Mouse (Mus musculus) midbrain, embryonic 10.5 days (tissue): ENCODE measurements around the gene Pdpr. TPM values are rescaled to one million over a fixed set of nuclear protein-coding genes. Genes with fewer than 3 reads are reported as not detected.
"Not testable (repeated sequence)": the region's sequence is repeated elsewhere in the genome, so short reads cannot be mapped to it uniquely, and the experiment has no call there.

Experiments
- DNase-seq: peaks from one replicate; pipeline ENCODE4 v3.0.0-alpha.2; 2017; ENCODE audit warnings: low spot score
- H3K27ac ChIP-seq: fragments of 300-500 bp; sonication (generic); replicated peaks from 2 replicates; pipeline ENCODE4 v1.5.1; 2016; ENCODE audit warnings: mild to moderate bottlenecking
- H3K27me3 ChIP-seq: fragments of 300-500 bp; sonication (generic); 2 replicates; pipeline ENCODE4 v1.6.1; 2016; ENCODE audit warnings: low read depth, mild to moderate bottlenecking; ENCODE audit not compliant: poor library complexity, severe bottlenecking
- H3K36me3 ChIP-seq: fragments of 300-500 bp; sonication (generic); 2 replicates; pipeline ENCODE4 v1.6.1; 2016; ENCODE audit warnings: mild to moderate bottlenecking, moderate library complexity
- H3K4me1 ChIP-seq: fragments of 300-500 bp; sonication (generic); 2 replicates; pipeline ENCODE4 v1.6.1; 2016
- H3K4me3 ChIP-seq: fragments of 300-500 bp; sonication (generic); 2 replicates; pipeline ENCODE4 v1.5.1; 2016; ENCODE audit warnings: mild to moderate bottlenecking, moderate library complexity
- H3K9me3 ChIP-seq: fragments of 300-500 bp; sonication (generic); replicated peaks from 2 replicates; pipeline ENCODE4 v1.6.1; 2016; ENCODE audit warnings: mild to moderate bottlenecking
- WGBS: fragments of 180-500 bp; shearing (Covaris S2); methylation state at CpG from one replicate; pipeline ENCODE4 v1.1.7; 2016; 5-methylcytosine and 5-hydroxymethylcytosine counted together
- polyA plus RNA-seq: library from polyadenylated mRNA; unstranded; fragments of >200 nt; fragmentation: Nextera tagmentation; extraction: Ambion mirVana; gene quantifications from 2 replicates; pipeline ENCODE4 v1.2.1, GENCODE M21; 2016

Gene Pdpr
- polyA plus RNA-seq, 1 experiment from 2014 or later, result 11.9 TPM

DNA sequence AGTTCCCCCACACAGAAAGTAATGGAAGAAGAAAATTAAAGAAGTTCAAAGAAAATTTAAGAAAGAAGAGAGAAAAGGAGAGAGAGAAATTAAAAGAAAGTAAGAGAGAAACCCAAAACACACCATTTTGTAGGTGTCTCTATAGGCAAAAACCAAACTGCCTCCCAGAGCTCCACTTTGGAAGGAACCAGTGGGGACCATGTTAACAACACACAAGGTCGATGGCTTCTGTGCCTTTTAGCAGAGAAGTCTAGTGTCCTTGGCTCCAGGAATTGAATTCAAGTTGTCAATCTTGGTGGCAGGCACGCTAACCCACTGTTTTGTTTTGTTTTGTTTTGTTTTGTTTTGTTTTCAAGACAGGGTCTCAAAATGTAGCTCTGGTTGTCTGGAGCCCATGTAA, 31.5 kb upstream of the Pdpr start:
- H3K27ac ChIP-seq, result peak overlapping the region; percentile 84
- H3K4me3 ChIP-seq, result peak overlapping the region; percentile 68
- H3K27me3 ChIP-seq, result no peaks in the 10 kb centered on the region
- peaks cover 24% of the 10 kb centered on the region for H3K4me1 ChIP-seq
- no peak for DNase-seq
- H3K36me3 ChIP-seq, result peaks cover 13% of the 10 kb centered on the region
- H3K9me3 ChIP-seq, result no peaks in the 10 kb centered on the region
- 61% methylated on average over 2 of the region's 2 CpGs for whole genome bisulfite sequencing

DNA sequence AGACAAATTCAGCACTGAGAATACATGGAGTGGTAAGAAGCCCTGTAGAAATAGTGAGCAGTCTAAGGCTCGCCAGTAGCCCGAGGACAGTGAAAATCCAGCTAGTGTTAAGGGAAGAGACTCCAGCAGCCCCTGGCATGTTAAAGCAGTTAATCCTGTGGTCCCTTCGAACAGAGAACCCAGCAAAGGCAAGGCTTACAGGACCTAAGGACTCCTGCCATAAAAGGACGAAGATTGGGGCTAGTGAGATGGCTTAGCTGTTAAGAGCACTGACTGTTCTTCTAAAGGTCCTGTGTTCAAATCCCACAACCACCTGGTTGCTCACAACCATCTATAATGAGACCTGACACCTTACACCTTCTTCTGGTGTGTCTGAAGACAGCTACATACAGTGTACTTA, 28.1 kb upstream of the Pdpr start:
- no peak overlapping the region for H3K27ac ChIP-seq
- H3K27me3 ChIP-seq, result no peaks in the 10 kb centered on the region
- 68% methylated on average over 4 of the region's 4 CpGs for WGBS
- DNase-seq, result no peak
- no peaks in the 10 kb centered on the region for H3K36me3 ChIP-seq
- no peak overlapping the region for H3K4me3 ChIP-seq
- H3K9me3 ChIP-seq, result no peaks in the 10 kb centered on the region
- peaks cover 13% of the 10 kb centered on the region for H3K4me1 ChIP-seq

- Histone ChIP-seq H3K4me3 (no peak overlapping the region), H3K4me1 (peaks cover 7% of the 10 kb centered on the region), H3K27me3 (no peaks in the 10 kb centered on the region), H3K36me3 (no peaks in the 10 kb centered on the region), H3K27ac (no peak overlapping the region), H3K9me3 (no peaks in the 10 kb centered on the region)
- DNase-seq, result no peak
- WGBS, result 27% methylated on average over 10 of the region's 10 CpGs
These were observed 27.0 kb upstream of the Pdpr start for GRCm38 (mm10) chr8:111067439-111067838.

DNA sequence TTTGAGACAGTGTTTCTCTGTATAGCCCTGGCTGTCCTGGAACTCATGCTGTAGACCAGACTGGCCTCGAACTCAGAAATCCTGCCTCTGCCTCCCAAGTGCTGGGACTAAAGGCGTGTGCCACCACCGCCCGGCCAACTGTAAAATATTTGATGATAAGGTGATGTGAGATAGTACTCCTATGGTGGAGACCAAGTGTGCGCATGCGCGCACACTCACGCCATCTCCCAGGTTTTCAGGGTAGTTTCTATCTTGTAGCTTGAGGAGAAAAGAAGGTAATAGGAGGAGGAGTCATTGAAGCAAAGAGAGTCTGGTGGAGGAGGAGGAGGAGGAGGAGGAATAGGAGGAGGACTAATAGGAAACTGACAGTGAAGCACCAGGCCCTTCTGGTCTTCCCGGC, 25.8 kb upstream of the Pdpr start:
- WGBS, result 90% methylated on average over 9 of the region's 9 CpGs
- not testable (repeated sequence) for H3K4me1 ChIP-seq, H3K27me3 ChIP-seq, H3K27ac ChIP-seq, DNase-seq, H3K4me3 ChIP-seq, H3K9me3 ChIP-seq, H3K36me3 ChIP-seq

DNA sequence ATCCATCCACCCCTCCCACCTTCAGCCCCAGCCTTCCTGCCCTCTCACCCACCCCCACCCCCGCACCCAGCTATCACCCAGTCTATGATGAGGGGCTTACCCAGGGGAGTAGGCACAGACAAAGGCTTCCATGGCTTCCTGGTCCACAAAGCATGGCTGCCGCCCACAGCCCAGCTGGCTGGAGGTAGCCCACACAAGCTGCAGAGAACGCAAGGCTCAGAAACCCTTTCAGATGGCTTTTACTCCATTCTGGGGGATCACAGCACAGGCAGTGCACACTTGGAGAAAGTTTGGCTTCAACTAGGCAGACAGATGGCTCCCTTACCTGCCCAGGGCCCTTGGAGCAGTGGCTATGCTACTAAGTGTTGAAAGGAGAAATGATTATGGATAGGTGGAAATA, 18.5 kb upstream of the Pdpr start:
- WGBS, result 82% methylated on average over 3 of the region's 3 CpGs
- Histone ChIP-seq H3K27ac (0 out of 2 replicates have a peak overlapping the region, but pooled peaks have one; percentile 13), H3K36me3 (no peaks in the 10 kb centered on the region), H3K27me3 (no peaks in the 10 kb centered on the region), H3K4me3 (no peak overlapping the region), H3K9me3 (no peaks in the 10 kb centered on the region), H3K4me1 (peaks cover 23% of the 10 kb centered on the region)
- no peak for DNase-seq

GRCm38 (mm10) chr8:111079461-111079860, 15.0 kb upstream of the Pdpr start:
- 71% methylated on average over 5 of the region's 5 CpGs for WGBS
- Histone ChIP-seq H3K4me3 (no peak overlapping the region; the same call in 1 of the 2 replicates), H3K27me3 (no peaks in the 10 kb centered on the region), H3K9me3 (no peaks in the 10 kb centered on the region), H3K36me3 (no peaks in the 10 kb centered on the region), H3K4me1 (peaks cover 40% of the 10 kb centered on the region), H3K27ac (no peak overlapping the region)
- DNase-seq, result no peak

DNA sequence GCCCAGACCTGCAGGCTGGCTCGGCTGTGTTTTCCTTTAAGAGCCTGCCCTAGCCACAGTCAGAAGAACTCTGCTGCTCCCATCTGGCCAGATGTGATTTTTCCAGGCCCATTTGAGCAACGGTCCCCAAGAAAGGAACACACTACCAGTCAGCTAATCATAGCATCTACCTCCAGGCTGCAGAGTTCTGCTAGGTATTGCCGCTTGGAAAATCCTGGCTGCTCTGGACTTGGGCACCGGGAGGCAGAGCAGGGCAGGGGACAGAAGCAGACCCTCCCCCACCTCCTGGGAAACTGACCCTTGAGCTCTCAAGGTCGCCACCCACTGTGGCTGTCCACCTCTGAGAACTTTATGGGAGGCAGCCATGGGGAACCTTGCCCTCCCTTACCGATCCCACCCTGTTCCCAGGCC, 14.6 kb upstream of the Pdpr start:
- Histone ChIP-seq H3K27ac (peak overlapping the region; percentile 46; the same call in 1 of the 2 replicates), H3K4me1 (peaks cover 40% of the 10 kb centered on the region), H3K4me3 (peak overlapping the region; percentile 14; the same call in 1 of the 2 replicates), H3K9me3 (no peaks in the 10 kb centered on the region), H3K27me3 (no peaks in the 10 kb centered on the region), H3K36me3 (no peaks in the 10 kb centered on the region)
- WGBS, result 35% methylated on average over 6 of the region's 6 CpGs
- DNase-seq, result peak; percentile 37

GRCm38 (mm10) chr8:111081580-111082258, 12.7 kb upstream of the Pdpr start:
- DNase-seq, result no peak
- no peaks in the 10 kb centered on the region for H3K9me3 ChIP-seq
- 47% methylated on average over 12 of the region's 12 CpGs for WGBS
- no peaks in the 10 kb centered on the region for H3K27me3 ChIP-seq
- H3K27ac ChIP-seq, result peak overlapping the region; percentile 46
- peaks cover 40% of the 10 kb centered on the region for H3K4me1 ChIP-seq
- H3K36me3 ChIP-seq, result no peaks in the 10 kb centered on the region
- H3K4me3 ChIP-seq, result peak overlapping the region; percentile 5; the same call in 1 of the 2 replicates

GRCm38 (mm10) chr8:111083936-111084335, 10.5 kb upstream of the Pdpr start:
- H3K9me3 ChIP-seq, DNase-seq, H3K27ac ChIP-seq, H3K4me3 ChIP-seq, H3K36me3 ChIP-seq, H3K27me3 ChIP-seq: not testable (repeated sequence)
- 87% methylated on average over 5 of the region's 5 CpGs for WGBS
- peaks cover 37% of the 10 kb centered on the region for H3K4me1 ChIP-seq

GRCm38 (mm10) chr8:111090126-111090525, 4.3 kb upstream of the Pdpr start:
- peak; percentile 80 for DNase-seq
- Histone ChIP-seq H3K4me3 (no peak overlapping the region), H3K4me1 (peaks cover 9% of the 10 kb centered on the region), H3K27ac (no peak overlapping the region), H3K36me3 (no peaks in the 10 kb centered on the region), H3K27me3 (no peaks in the 10 kb centered on the region), H3K9me3 (no peaks in the 10 kb centered on the region)
- 0% methylated on average over 2 of the region's 2 CpGs for WGBS

- 82% methylated on average over 7 of the region's 7 CpGs for WGBS
- Histone ChIP-seq H3K27ac (no peak overlapping the region), H3K9me3 (no peaks in the 10 kb centered on the region), H3K27me3 (no peaks in the 10 kb centered on the region), H3K4me3 (no peak overlapping the region), H3K36me3 (no peaks in the 10 kb centered on the region), H3K4me1 (peaks cover 20% of the 10 kb centered on the region)
- no peak for DNase-seq
These were observed 2.7 kb upstream of the Pdpr start for GRCm38 (mm10) chr8:111091706-111092105.

DNA sequence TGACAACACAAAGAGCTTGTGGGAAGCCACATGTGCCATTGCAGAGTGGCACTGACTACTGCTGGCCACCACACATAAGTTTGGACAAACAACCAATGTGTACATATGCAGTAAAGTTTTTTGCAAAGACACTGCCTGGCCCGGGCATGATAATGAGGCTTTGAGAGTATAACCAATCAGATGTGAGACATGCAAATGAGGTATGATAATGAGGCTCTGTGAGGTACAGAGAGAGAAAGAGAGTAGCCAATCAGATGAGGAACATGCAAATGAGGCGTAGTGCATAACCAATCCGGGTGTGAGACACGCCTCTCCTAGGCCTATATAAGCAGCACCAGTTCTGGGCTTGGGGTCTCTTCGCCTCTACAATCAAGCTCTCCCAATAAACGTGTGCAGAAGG, 2.1 kb upstream of the Pdpr start, which contains the start of gene Clec18a:
Clec18a (minus strand) TSS at position 101 of the 400 bp plus-strand sequence.
- 87% methylated on average over 6 of the region's 6 CpGs for WGBS
- H3K4me3 ChIP-seq, H3K9me3 ChIP-seq: not testable (repeated sequence)

GRCm38 (mm10) chr8:111094719-111095302, 381 bp downstream of the Pdpr start:
- Histone ChIP-seq H3K27ac (peak overlapping the region; percentile 71), H3K4me3 (peak overlapping the region; percentile 71), H3K4me1 (peaks cover 20% of the 10 kb centered on the region)
- DNase-seq, H3K9me3 ChIP-seq, H3K27me3 ChIP-seq, H3K36me3 ChIP-seq: not testable (repeated sequence)
- under 1% methylated on average over 68 of the region's 69 CpGs for WGBS

More for the DNA sequence above, 2.1 kb upstream of the Pdpr start, which contains the start of gene Clec18a:
- not testable (repeated sequence) for H3K27ac ChIP-seq, H3K36me3 ChIP-seq, DNase-seq, H3K27me3 ChIP-seq
- peaks cover 20% of the 10 kb centered on the region for H3K4me1 ChIP-seq
